Mouse (Mus musculus) E14TG2a.4 (cell line): ENCODE measurements around the gene Kcnmb4.

Experiments used
- CTCF ChIP-seq: conservative IDR thresholded peaks from 2 replicates; pipeline ENCODE4 v1.5.1; 2014; ENCODE audit warnings: low read length
- NANOG ChIP-seq: IDR thresholded peaks from 2 replicates; pipeline ENCODE4 v1.6.1; 2014; ENCODE audit warnings: borderline replicate concordance, low read length, mixed read lengths
- POU5F1 ChIP-seq: IDR thresholded peaks from 2 replicates; pipeline ENCODE4 v1.6.1; 2014; ENCODE audit warnings: low read length, borderline replicate concordance

DNA sequence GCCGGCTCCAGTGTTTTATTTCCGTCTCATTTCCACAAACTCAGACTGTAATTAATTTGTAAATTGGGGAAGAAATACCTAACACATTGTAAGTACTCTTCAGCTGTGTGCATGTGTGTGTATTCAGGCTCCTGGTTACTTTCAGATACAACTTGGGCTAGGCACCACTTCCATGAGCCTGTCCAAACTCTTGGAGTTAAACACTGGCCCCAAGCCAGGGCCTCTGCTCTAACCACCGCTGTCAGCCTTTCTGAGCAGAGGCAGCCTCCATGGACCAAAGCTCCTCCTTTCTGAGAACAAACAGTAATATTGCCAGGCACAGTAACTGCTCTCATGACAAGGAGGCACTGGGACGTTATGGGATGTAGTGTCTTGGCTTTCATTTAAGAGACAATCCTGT is 96.8 kb downstream of the Kcnmb4 start:
- TF ChIP-seq CTCF (no peak), NANOG (no peak), POU5F1 (no peak)
